Mouse (Mus musculus) right cerebral cortex, postnatal 14 days (tissue): Measurements from ENCODE around the gene Prlr.

Experiments
- DNase-seq: peaks from one replicate; pipeline ENCODE4 v3.0.0; 2022

The Prlr gene

GRCm38 (mm10) chr15:10177083-10177482 lies at the start of gene Prlr:
TSS of gene Prlr (plus strand) at chr15:10177238.
- DNase-seq: no peak

GRCm38 (mm10) chr15:10133781-10134180 lies 43.3 kb upstream of the Prlr start:
- no peak for DNase-seq

GRCm38 (mm10) chr15:10134889-10135288 lies 42.1 kb upstream of the Prlr start:
- DNase-seq: no peak

GRCm38 (mm10) chr15:10144520-10144919 lies 32.5 kb upstream of the Prlr start:
- DNase-seq: no peak

- no peak for DNase-seq
Measured at GRCm38 (mm10) chr15:10148196-10148595, 28.8 kb upstream of the Prlr start.

GRCm38 (mm10) chr15:10160663-10161062 lies 16.4 kb upstream of the Prlr start:
- no peak for DNase-seq

- no peak for DNase-seq
Measured at GRCm38 (mm10) chr15:10175078-10175477, 2.0 kb upstream of the Prlr start.

GRCm38 (mm10) chr15:10175656-10176055 lies 1.4 kb upstream of the Prlr start:
- no peak for DNase-seq

- peak; percentile 14 for DNase-seq
Measured at GRCm38 (mm10) chr15:10177519-10178130, 587 bp downstream of the Prlr start.

GRCm38 (mm10) chr15:10178131-10178566 lies 1.1 kb downstream of the Prlr start:
- no peak for DNase-seq

- no peak for DNase-seq
Measured at GRCm38 (mm10) chr15:10180694-10181093, 3.7 kb downstream of the Prlr start.

- DNase-seq: no peak
Measured at GRCm38 (mm10) chr15:10192101-10192630, 15.1 kb downstream of the Prlr start.

- DNase-seq: no peak
Measured at GRCm38 (mm10) chr15:10200991-10201390, 24.0 kb downstream of the Prlr start.

GRCm38 (mm10) chr15:10202504-10203302 lies 25.7 kb downstream of the Prlr start:
- DNase-seq: no peak

- no peak for DNase-seq
Measured at GRCm38 (mm10) chr15:10210261-10210770, 33.3 kb downstream of the Prlr start.

- no peak for DNase-seq
Measured at GRCm38 (mm10) chr15:10211992-10212391, 35.0 kb downstream of the Prlr start.

- DNase-seq: no peak
Measured at GRCm38 (mm10) chr15:10213213-10213612, 36.2 kb downstream of the Prlr start.

- DNase-seq: no peak
Measured at GRCm38 (mm10) chr15:10213710-10214109, 36.7 kb downstream of the Prlr start.

GRCm38 (mm10) chr15:10215719-10216118 lies 38.7 kb downstream of the Prlr start:
- no peak for DNase-seq

GRCm38 (mm10) chr15:10216189-10216588 lies 39.2 kb downstream of the Prlr start:
- DNase-seq: no peak

- no peak for DNase-seq
Measured at GRCm38 (mm10) chr15:10223614-10224155, 46.6 kb downstream of the Prlr start.

GRCm38 (mm10) chr15:10225701-10226100 lies 48.7 kb downstream of the Prlr start:
- no peak for DNase-seq

GRCm38 (mm10) chr15:10228636-10229035 lies 51.6 kb downstream of the Prlr start:
- DNase-seq: no peak

- no peak for DNase-seq
Measured at GRCm38 (mm10) chr15:10235977-10236376, 58.9 kb downstream of the Prlr start.
